Mouse (Mus musculus) heart, adult 2 months (tissue): ENCODE data around the gene Cysltr2. TPM values are rescaled to one million over a fixed set of nuclear protein-coding genes. Genes with fewer than 3 reads are reported as not detected.

Experiments
- DNase-seq, 2 experiments: peaks; one replicate each; pipeline ENCODE4 v3.0.0; 2021
- H3K27ac ChIP-seq: fragments of 200-600 bp; 2 replicates; pipeline ENCODE4 v1.8.1; 2022
- H3K27me3 ChIP-seq: fragments of 200-500 bp; 2 replicates; pipeline ENCODE4 v1.6.1; 2012; ENCODE audit warnings: mild to moderate bottlenecking, low read length, inconsistent platforms, mixed read lengths; ENCODE audit not compliant: control insufficient read depth, insufficient read depth
- H3K36me3 ChIP-seq: fragments of 200-500 bp; 2 replicates; pipeline ENCODE4 v1.6.1; 2012; ENCODE audit warnings: low read length, inconsistent platforms; ENCODE audit not compliant: control insufficient read depth, insufficient read depth
- H3K4me1 ChIP-seq: fragments of 200-500 bp; 2 replicates; pipeline ENCODE4 v1.6.1; 2011; ENCODE audit warnings: low read length; ENCODE audit not compliant: control insufficient read depth, insufficient read depth
- H3K4me3 ChIP-seq: fragments of 200-600 bp; 2 replicates; pipeline ENCODE4 v1.8.1; 2022
- H3K79me2 ChIP-seq: fragments of 200-500 bp; replicated peaks from 2 replicates; pipeline ENCODE4 v1.6.1; 2012; ENCODE audit warnings: mild to moderate bottlenecking, inconsistent platforms, low read length, moderate library complexity, mixed read lengths; ENCODE audit not compliant: control insufficient read depth, insufficient read depth
- H3K9ac ChIP-seq: fragments of 200-500 bp; 2 replicates; pipeline ENCODE4 v1.6.1; 2012; ENCODE audit warnings: low read depth, mild to moderate bottlenecking, control low read depth, inconsistent platforms, low read length, mixed read lengths
- CTCF ChIP-seq: fragments of 200-600 bp; IDR thresholded peaks from 2 replicates; pipeline ENCODE4 v1.8.1; 2022; ENCODE audit warnings: antibody characterized with exemption, mild to moderate bottlenecking, moderate library complexity
- EP300 ChIP-seq: fragments of 200-500 bp; IDR thresholded peaks from 2 replicates; pipeline ENCODE4 v1.6.1; 2011; ENCODE audit warnings: low read depth, low read length, control low read depth; ENCODE audit not compliant: insufficient read depth
- POLR2A ChIP-seq: fragments of 200-500 bp; IDR thresholded peaks from 2 replicates; pipeline ENCODE4 v1.6.1; 2011; ENCODE audit warnings: mild to moderate bottlenecking, low read depth, low read length, control low read depth; ENCODE audit not compliant: insufficient read depth
- WGBS: fragments of 180-500 bp; shearing (Covaris S2); methylation state at CpG from one replicate; pipeline ENCODE4 v1.1.7; 2018; 5-methylcytosine and 5-hydroxymethylcytosine counted together
- intact Hi-C: fragments of 180-260 bp; cut with DNase I; formaldehyde crosslinking; loops from one replicate; pipeline ENCODE4 v1.15.1; 2025
- polyA plus RNA-seq: library from polyadenylated mRNA; depleted of rRNA; stranded (reverse); fragments of >200 nt; gene quantifications from 2 replicates; pipeline ENCODE4 v1.2.3, GENCODE M21; 2012
- total RNA-seq, 2 experiments: library from RNA; stranded (reverse); gene quantifications; 2 replicates each; pipeline ENCODE4 v1.2.3; 2021

Cysltr2 gene
- total and polyA plus RNA-seq, 3 experiments, result 0.11 to 0.29 (median 0.23) TPM

GRCm38 (mm10) chr14:73045199-73045928 lies 3.5 kb downstream of the Cysltr2 start:
- Histone ChIP-seq H3K9ac (no peak overlapping the region), H3K79me2 (no peaks in the 10 kb centered on the region), H3K27ac (no peak overlapping the region), H3K27me3 (no peaks in the 10 kb centered on the region), H3K4me3 (no peak overlapping the region), H3K36me3 (no peaks in the 10 kb centered on the region), H3K4me1 (no peaks in the 10 kb centered on the region; the same call in 1 of the 2 replicates)
- intact Hi-C loops, result no loop called here
- WGBS, result 56% methylated on average over 9 of the region's 9 CpGs
- TF ChIP-seq POLR2A (no peak), CTCF (no peak), EP300 (no peak)
- no peak for DNase-seq

- Histone ChIP-seq H3K79me2 (no peaks in the 10 kb centered on the region), H3K4me1 (no peaks in the 10 kb centered on the region; the same call in 1 of the 2 replicates), H3K27me3 (no peaks in the 10 kb centered on the region), H3K27ac (no peak overlapping the region), H3K9ac (no peak overlapping the region), H3K36me3 (no peaks in the 10 kb centered on the region), H3K4me3 (no peak overlapping the region)
- intact Hi-C loops, result no loop called here
- no peak for TF ChIP-seq CTCF
- no peak for DNase-seq
- WGBS, result 42% methylated on average over 2 of the region's 2 CpGs
Measured at GRCm38 (mm10) chr14:73041689-73042088, 7.2 kb downstream of the Cysltr2 start.

GRCm38 (mm10) chr14:73033290-73033689 lies 15.6 kb downstream of the Cysltr2 start:
- H3K4me1 ChIP-seq, result no peaks in the 10 kb centered on the region
- no peak overlapping the region for H3K4me3 ChIP-seq
- H3K79me2 ChIP-seq, result no peaks in the 10 kb centered on the region
- no peaks in the 10 kb centered on the region for H3K36me3 ChIP-seq
- 37% methylated on average over 3 of the region's 3 CpGs for WGBS
- no peak for DNase-seq
- no peaks in the 10 kb centered on the region for H3K27me3 ChIP-seq
- H3K27ac ChIP-seq, result no peak overlapping the region
- no peak for TF ChIP-seq POLR2A
- 0 out of 2 replicates have a peak, but pooled peaks have one; percentile 8 for TF ChIP-seq CTCF
- H3K9ac ChIP-seq, result no peak overlapping the region
- intact Hi-C loops, result no loop called here

GRCm38 (mm10) chr14:73031218-73031617 lies 17.7 kb downstream of the Cysltr2 start:
- TF ChIP-seq EP300 (no peak), CTCF (no peak), POLR2A (no peak)
- 71% methylated on average over 3 of the region's 3 CpGs for WGBS
- Histone ChIP-seq H3K4me3 (no peak overlapping the region), H3K27me3 (no peaks in the 10 kb centered on the region), H3K9ac (no peak overlapping the region), H3K79me2 (no peaks in the 10 kb centered on the region), H3K27ac (no peak overlapping the region), H3K4me1 (no peaks in the 10 kb centered on the region), H3K36me3 (no peaks in the 10 kb centered on the region)
- no peak for DNase-seq
- intact Hi-C loops, result no loop called here

GRCm38 (mm10) chr14:73017272-73017671 lies 31.6 kb downstream of the Cysltr2 start:
- WGBS, result 90% methylated on average over 3 of the region's 3 CpGs
- Histone ChIP-seq H3K27me3 (no peaks in the 10 kb centered on the region), H3K27ac (no peak overlapping the region), H3K4me1 (no peaks in the 10 kb centered on the region), H3K36me3 (no peaks in the 10 kb centered on the region), H3K4me3 (no peak overlapping the region), H3K9ac (no peak overlapping the region), H3K79me2 (no peaks in the 10 kb centered on the region)
- TF ChIP-seq POLR2A (no peak), CTCF (no peak), EP300 (no peak)
- intact Hi-C loops, result no loop called here
- no peak for DNase-seq

GRCm38 (mm10) chr14:73015386-73015785 lies 33.5 kb downstream of the Cysltr2 start:
- H3K79me2 ChIP-seq, result no peaks in the 10 kb centered on the region
- no peak overlapping the region for H3K27ac ChIP-seq
- H3K36me3 ChIP-seq, result no peaks in the 10 kb centered on the region
- H3K9ac ChIP-seq, result no peak overlapping the region
- no peak for DNase-seq
- intact Hi-C loops, result no loop called here
- TF ChIP-seq CTCF, result no peak
- no peak for TF ChIP-seq EP300
- TF ChIP-seq POLR2A, result no peak
- WGBS, result 61% methylated on average over 6 of the region's 6 CpGs
- no peak overlapping the region for H3K4me3 ChIP-seq
- no peaks in the 10 kb centered on the region for H3K27me3 ChIP-seq
- no peaks in the 10 kb centered on the region for H3K4me1 ChIP-seq
